Mouse (Mus musculus): ENCODE results near the gene Slc2a3. TPM values are rescaled to one million over a fixed set of nuclear protein-coding genes. Genes with fewer than 3 reads are reported as not detected.
A peak's percentile ranks its signal among the peaks of the same experiment; 100 is the strongest.
"Not testable (repeated sequence)": the region's sequence is repeated elsewhere in the genome, so short reads cannot be mapped to it uniquely, and the experiment has no call there.

Gene Slc2a3
- total RNA-seq, 2 experiments from 2014 or later = 124 to 130 TPM

- peak; percentile 94 to 99 for DNase-seq (ENCODE audit: low spot score in 2 of 2)
Measured at GRCm38 (mm10) chr6:122810615-122811279, 9.3 kb upstream of the Slc2a3 start.

DNA sequence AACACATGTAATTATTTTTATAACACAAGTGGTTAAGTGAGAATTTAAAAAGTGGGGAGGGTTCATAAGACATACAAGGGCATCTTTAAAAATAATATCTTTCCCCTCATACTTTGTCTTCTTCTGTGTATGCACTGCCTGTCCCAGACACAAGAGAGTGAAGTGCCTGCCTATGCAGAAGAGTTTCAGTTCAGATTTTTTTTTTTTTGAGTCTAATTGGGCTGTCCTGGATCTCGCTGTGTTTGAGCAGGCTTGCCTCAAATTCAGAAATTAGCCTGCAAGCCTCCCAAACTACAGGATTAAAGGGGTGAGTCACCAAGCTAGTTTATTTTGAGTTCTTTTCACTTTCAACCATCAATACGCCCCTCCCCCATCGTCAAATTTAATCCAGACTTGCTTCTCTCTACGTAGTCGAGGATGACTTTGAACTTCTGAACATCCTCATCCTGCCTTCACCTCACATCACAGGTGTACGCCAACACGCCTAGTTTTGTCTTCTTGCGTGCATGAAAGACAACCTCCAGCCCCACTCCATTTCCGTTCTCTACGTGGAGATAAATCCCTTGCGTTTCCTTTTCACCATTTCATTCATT is 8.7 kb upstream of the Slc2a3 start:
- DNase-seq (ENCODE audit: low spot score in 2 of 2) = no peak

DNA sequence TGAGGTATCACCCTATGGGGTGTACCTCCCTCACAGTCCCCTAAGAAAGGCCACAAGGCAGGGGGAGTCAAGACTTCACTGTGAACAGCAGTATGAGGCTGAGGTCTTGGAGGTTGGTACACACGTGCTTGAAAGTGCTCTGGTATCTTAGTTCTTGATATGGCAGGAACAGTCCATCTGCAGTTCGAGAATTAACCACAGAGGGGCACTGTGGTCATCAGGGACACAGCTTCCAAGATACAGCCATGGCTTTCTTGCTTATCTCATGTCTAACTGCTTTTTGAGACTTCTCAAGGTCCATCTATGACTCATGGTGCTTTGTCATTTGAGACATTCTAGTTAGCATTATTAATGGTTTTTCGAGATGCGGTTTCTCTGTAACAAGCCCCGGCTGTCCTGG is 3.0 kb upstream of the Slc2a3 start:
- DNase-seq (ENCODE audit: low spot score in 2 of 2) = peak; percentile 66 to 75

DNA sequence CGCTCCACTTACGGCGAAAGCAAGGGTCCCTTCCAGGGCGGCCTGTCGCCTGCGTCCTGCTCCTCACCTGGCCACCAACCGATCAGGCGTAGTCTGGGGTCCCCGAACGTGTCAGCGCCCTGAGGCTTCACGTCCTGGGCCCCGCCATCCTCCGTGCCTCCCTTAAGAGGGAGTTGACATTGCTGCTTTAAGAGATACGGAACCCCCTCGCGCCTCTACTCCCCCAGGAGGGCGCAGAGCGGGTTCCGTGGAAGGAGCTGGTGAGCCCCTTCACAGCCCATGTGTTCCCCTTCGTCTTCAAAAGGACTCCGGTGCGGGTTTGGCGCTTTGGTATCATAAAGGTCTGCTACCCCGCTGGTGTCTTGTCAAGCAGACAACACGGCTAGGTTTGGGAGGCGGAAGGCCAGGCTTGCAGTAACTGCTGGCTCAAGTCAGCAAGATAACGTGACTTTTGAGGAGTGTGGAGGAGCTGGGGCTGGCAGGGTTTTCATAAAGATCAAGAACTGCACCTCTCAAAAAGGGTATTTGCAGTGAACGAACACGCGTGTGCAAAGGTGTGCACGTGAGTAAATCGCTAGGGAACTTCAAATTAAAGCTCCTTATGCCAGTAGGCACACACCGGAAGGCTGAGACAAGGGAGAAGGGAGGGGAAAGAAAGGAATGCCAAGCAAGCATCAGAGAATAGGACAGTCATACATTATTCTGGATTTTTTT is 518 bp upstream of the Slc2a3 start:
- DNase-seq (ENCODE audit: low spot score in 2 of 2) = peak in 1 of 2 experiments; percentile 63

DNA sequence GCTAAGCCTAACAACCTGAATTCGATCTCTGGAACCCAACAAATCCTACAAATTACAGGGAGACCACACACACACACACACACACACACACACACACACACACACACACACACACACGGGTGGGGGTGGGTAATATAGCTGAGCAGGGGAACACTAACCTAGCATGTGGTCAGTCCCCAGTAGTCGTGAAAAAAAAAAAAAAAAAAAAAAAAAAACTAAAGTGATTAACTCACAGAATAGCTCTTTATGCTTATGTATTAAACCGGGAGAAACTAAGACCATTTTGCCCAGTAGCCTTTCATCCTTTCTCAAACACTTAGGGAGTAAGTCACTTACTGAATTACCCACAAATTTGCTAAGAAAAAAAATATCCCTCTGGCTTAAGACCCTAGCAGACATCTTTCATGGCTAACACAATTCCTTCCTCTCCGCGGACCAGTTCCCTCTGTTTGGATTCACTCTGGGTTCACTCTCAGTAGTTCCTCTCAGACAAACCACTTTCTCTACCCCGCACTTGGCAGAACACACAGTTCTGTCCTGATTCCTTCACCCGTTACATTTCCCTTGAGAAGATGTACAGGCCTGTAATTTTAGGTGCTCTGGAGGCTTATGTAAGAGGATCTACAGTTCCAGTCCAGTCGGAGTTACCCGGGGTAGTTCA is 670 bp downstream of the Slc2a3 start:
- peak; percentile 37 to 47 for DNase-seq (ENCODE audit: low spot score in 2 of 2)

DNA sequence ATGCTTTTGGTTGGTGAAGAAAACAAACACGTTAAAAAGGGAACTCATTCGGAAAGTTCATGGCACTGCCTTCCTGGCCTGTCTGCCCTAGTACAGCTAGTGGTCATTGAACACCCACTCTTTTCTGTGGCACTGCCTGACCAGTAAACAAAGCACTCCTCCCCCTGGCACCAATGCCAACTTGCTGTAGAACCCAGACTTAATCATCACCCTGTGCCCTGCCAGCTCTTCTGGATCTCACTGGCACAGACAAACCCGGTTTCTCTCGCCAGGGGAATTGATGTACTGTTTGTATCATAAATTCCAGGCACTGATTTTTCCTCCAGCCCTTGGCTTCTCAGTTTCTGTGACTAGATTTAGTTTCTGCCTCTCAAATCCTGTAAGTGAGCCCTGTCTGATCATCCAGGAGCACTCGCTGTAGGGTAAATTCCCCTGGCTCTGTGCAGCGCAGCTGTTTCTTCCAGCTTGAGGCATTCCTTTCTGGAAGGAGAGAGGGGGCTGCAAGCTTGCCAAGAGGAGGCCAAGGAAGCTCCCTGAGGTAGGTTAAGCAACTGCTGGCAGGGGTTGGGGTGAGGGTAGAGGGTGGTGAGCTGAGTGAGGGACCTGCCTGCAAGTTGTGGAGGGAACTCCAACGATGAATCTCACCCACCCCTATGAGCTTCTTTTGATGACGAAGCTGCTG is 6.0 kb downstream of the Slc2a3 start:
- peak in 1 of 2 experiments; percentile 29 for DNase-seq (ENCODE audit: low spot score in 2 of 2)

DNA sequence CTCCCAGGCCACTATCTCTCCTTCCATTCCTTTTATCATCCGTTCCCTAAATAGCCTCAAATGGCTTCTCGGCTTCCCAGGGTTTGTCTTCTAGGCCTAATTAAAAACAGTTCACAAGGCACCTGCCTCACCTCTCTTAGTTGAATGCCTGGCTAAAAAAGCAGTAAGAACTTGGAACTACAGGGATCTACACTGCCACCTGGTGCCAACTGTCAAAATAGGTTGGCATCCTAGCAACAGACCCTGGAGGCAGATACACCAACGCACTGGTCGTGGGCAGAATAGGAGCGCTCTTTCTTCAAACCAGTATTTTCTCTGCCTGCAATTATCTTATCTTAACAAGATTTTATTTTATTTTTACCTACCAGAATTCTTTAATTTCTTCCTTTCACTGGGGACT is 15.2 kb downstream of the Slc2a3 start:
- peak; percentile 65 to 81 for DNase-seq (ENCODE audit: low spot score in 2 of 2)

DNA sequence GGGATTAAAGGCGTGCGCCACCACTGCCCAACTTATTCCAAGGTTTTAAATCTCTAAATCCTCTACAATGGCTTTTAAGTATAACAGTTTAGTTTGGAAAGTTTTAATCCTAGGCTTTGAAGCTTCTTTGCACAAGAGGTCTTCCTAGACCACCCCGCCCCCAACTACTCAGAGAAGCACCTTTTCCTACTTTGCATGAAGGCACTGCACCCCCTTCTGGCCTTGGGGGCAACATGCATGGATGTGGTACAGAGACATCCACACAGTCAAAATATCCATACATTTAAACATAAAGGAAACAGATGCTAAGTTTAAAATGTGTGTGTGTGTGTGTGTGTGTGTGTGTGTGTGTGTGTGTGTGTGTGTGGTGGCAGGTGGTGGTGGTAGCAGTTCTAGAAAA is 16.6 kb downstream of the Slc2a3 start:
- no peak for DNase-seq (ENCODE audit: low spot score in 2 of 2)

GRCm38 (mm10) chr6:122782164-122782563 is 19.3 kb downstream of the Slc2a3 start:
- no peak for DNase-seq (ENCODE audit: low spot score in 2 of 2)

- no peak for DNase-seq (ENCODE audit: low spot score in 2 of 2)
Measured at GRCm38 (mm10) chr6:122781167-122781566, 20.3 kb downstream of the Slc2a3 start.

DNA sequence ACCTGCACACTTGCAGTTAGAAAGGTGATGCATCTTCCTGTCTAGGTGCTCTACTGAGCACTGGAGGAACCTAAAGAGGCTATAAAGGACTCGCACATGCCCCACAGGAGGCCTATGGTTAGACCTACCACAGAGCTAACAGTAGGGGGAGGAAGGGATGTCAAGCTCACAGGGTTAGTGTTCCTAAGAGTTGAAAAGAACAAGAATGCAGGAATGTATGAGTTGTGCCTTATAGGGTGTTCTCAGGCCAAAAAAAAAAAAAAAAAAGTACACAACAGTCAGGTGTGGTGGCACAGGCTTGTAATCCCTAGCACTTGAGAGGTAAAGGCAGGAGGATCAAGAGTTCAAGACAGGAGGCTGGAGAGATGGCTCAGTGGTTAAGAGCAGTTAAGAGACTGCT is 21.5 kb downstream of the Slc2a3 start:
- DNase-seq (ENCODE audit: low spot score in 2 of 2) = no peak

GRCm38 (mm10) chr6:122776040-122776439 is 25.4 kb downstream of the Slc2a3 start:
- DNase-seq (ENCODE audit: low spot score in 2 of 2) = no peak

DNA sequence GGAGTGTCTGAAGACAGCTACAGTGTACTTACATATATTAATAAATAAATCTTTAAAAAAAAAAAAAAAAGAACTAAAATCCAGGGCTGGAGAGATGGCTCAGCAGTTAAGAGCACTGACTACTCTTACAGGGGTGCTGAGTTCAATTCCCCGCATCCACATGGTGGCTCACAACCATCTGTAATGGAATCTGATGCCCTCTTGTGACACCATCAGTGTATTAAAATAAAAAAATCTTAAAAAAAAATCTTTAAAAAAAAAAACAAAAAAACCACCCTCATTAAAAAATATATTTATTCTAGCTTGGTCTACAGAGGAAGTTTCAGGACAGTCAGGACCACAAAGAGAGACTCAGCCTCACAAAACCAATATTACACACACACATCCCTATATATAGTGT is 27.1 kb downstream of the Slc2a3 start:
- no peak for DNase-seq (ENCODE audit: low spot score in 2 of 2)

DNA sequence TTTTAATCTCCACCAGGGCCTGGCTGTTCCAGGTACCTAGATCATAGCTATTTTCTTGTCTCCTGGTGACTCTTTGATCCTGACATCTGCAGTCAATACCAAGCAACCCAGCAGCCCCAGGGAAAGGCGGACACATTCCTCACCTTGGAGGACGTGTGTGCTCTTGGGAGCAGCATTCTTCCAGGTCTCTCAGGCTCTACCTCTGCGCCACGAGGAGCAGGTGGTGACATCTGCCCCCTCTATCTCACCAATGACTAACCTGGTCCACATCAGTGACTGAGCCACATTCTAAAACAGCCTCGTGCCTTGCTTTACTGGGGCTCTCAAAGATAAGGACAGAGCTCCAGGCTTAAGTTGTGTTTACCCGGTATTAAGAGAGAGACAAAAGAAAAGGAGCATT is 28.7 kb downstream of the Slc2a3 start:
- DNase-seq (ENCODE audit: low spot score in 2 of 2) = no peak

- DNase-seq (ENCODE audit: low spot score in 2 of 2) = no peak
Measured at GRCm38 (mm10) chr6:122770760-122771315, 30.6 kb downstream of the Slc2a3 start.

GRCm38 (mm10) chr6:122769771-122770759 is 31.4 kb downstream of the Slc2a3 start:
- DNase-seq (ENCODE audit: low spot score in 2 of 2) = peak in 1 of 2 experiments; percentile 49

GRCm38 (mm10) chr6:122768256-122768655 is 33.2 kb downstream of the Slc2a3 start:
- DNase-seq (ENCODE audit: low spot score in 2 of 2) = no peak

- not testable (repeated sequence) for DNase-seq (ENCODE audit: low spot score in 2 of 2)
Measured at GRCm38 (mm10) chr6:122767012-122767411, 34.4 kb downstream of the Slc2a3 start.

GRCm38 (mm10) chr6:122766145-122766968 is 35.1 kb downstream of the Slc2a3 start:
- DNase-seq (ENCODE audit: low spot score in 2 of 2) = no peak

Data from layer of hippocampus, postnatal 14 days (tissue).